Mouse (Mus musculus): ENCODE results near the gene Rgs3. TPM values are rescaled to one million over a fixed set of nuclear protein-coding genes. Genes with fewer than 3 reads are reported as not detected.
A peak's percentile ranks its signal among the peaks of the same experiment; 100 is the strongest.

Rgs3 gene
- polyA plus RNA-seq, 1 experiment from 2014 or later, result 6.6 TPM

GRCm38 (mm10) chr4:62560963-62561629 lies 1.4 kb downstream of the Rgs3 start:
- no peaks in the 10 kb centered on the region for H3K4me1 ChIP-seq (ENCODE audit: insufficient read depth)
- no peaks in the 10 kb centered on the region for H3K36me3 ChIP-seq (replicated peaks; ENCODE audit: insufficient read depth, low read length)
- H3K4me2 ChIP-seq (ENCODE audit: low read depth, low read length), result no peak overlapping the region
- ATAC-seq (peak; percentile 41; the same call in 1 of the 2 replicates), DNase-seq (peak; percentile 67)
- peak; percentile 89 for TF ChIP-seq CTCF (IDR thresholded peaks at IDR 0.05; ENCODE audit: low read depth)
- TF ChIP-seq EP300 (IDR thresholded peaks at IDR 0.05; ENCODE audit: low read depth), result no peak
- H3K27me3 ChIP-seq (ENCODE audit: insufficient read depth, low read length), result no peaks in the 10 kb centered on the region
- WGBS (ENCODE audit: insufficient replicate concordance), result 23% methylated on average over 4 of the region's 4 CpGs
- H3K9ac ChIP-seq (replicated peaks), result no peak overlapping the region
- no peak overlapping the region for H3K4me3 ChIP-seq (ENCODE audit: low read depth, low read length)
- H3K9me3 ChIP-seq (ENCODE audit: low read length), result no peaks in the 10 kb centered on the region
- no peak overlapping the region for H3K27ac ChIP-seq (ENCODE audit: low read depth)

- Histone ChIP-seq H3K27me3 (ENCODE audit: insufficient read depth, low read length) (no peaks in the 10 kb centered on the region), H3K36me3 (replicated peaks; ENCODE audit: insufficient read depth, low read length) (no peaks in the 10 kb centered on the region), H3K4me3 (ENCODE audit: low read depth, low read length) (no peak overlapping the region), H3K27ac (ENCODE audit: low read depth) (no peak overlapping the region), H3K4me2 (ENCODE audit: low read depth, low read length) (no peak overlapping the region), H3K9ac (replicated peaks) (no peak overlapping the region), H3K4me1 (ENCODE audit: insufficient read depth) (no peaks in the 10 kb centered on the region), H3K9me3 (ENCODE audit: low read length) (no peaks in the 10 kb centered on the region)
- 46% methylated on average over 3 of the region's 3 CpGs for WGBS (ENCODE audit: insufficient replicate concordance)
- no peak for DNase-seq
- ATAC-seq, result no peak
- TF ChIP-seq EP300 (IDR thresholded peaks at IDR 0.05; ENCODE audit: low read depth), result no peak
- no peak for TF ChIP-seq CTCF (IDR thresholded peaks at IDR 0.05; ENCODE audit: low read depth)
Measured at GRCm38 (mm10) chr4:62561630-62562001, 2.0 kb downstream of the Rgs3 start.

- Histone ChIP-seq H3K36me3 (replicated peaks; ENCODE audit: insufficient read depth, low read length) (no peaks in the 10 kb centered on the region), H3K9ac (replicated peaks) (no peak overlapping the region), H3K27me3 (ENCODE audit: insufficient read depth, low read length) (no peaks in the 10 kb centered on the region), H3K4me1 (ENCODE audit: insufficient read depth) (no peaks in the 10 kb centered on the region), H3K9me3 (ENCODE audit: low read length) (no peaks in the 10 kb centered on the region), H3K4me3 (ENCODE audit: low read depth, low read length) (no peak overlapping the region), H3K4me2 (ENCODE audit: low read depth, low read length) (no peak overlapping the region), H3K27ac (ENCODE audit: low read depth) (no peak overlapping the region)
- TF ChIP-seq EP300 (IDR thresholded peaks at IDR 0.05; ENCODE audit: low read depth) (no peak), CTCF (IDR thresholded peaks at IDR 0.05; ENCODE audit: low read depth) (no peak)
- 42% methylated on average over 4 of the region's 4 CpGs for WGBS (ENCODE audit: insufficient replicate concordance)
- ATAC-seq, result no peak
- DNase-seq, result no peak
Measured at GRCm38 (mm10) chr4:62562006-62562405, 2.4 kb downstream of the Rgs3 start.

- 60% methylated on average over 4 of the region's 4 CpGs for WGBS (ENCODE audit: insufficient replicate concordance)
- DNase-seq, result no peak
Measured at GRCm38 (mm10) chr4:62566530-62566929, 6.9 kb downstream of the Rgs3 start.

DNA sequence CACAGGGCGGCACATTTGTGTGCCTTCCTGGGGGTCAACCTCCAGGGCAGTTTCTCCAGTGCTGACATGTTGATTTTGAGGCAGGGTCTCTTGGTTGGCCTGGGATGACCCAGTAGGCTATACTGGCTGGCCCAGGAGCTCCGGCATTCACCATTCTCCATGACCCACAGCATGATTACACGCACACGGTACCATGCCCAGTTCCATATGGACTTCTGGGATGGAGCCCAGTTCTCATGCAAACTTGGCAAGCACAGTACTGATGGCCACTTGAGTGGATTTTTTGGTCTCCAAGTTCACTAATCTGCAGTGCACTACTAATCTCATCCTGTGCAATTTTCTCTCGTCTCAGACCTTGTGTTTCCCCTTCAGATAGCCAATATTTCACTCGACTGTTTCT lies 8.0 kb downstream of the Rgs3 start:
- ATAC-seq, result no peak
- no peak overlapping the region for H3K9ac ChIP-seq (replicated peaks)
- H3K4me3 ChIP-seq (ENCODE audit: low read depth, low read length), result no peak overlapping the region
- WGBS (ENCODE audit: insufficient replicate concordance), result 81% methylated on average over 6 of the region's 6 CpGs
- no peaks in the 10 kb centered on the region for H3K36me3 ChIP-seq (replicated peaks; ENCODE audit: insufficient read depth, low read length)
- DNase-seq, result no peak
- H3K4me2 ChIP-seq (ENCODE audit: low read depth, low read length), result no peak overlapping the region
- no peaks in the 10 kb centered on the region for H3K27me3 ChIP-seq (ENCODE audit: insufficient read depth, low read length)
- no peak overlapping the region for H3K27ac ChIP-seq (ENCODE audit: low read depth)
- TF ChIP-seq EP300 (IDR thresholded peaks at IDR 0.05; ENCODE audit: low read depth) (no peak), CTCF (IDR thresholded peaks at IDR 0.05; ENCODE audit: low read depth) (no peak)
- no peaks in the 10 kb centered on the region for H3K4me1 ChIP-seq (ENCODE audit: insufficient read depth)
- H3K9me3 ChIP-seq (ENCODE audit: low read length), result no peaks in the 10 kb centered on the region

More at GRCm38 (mm10) chr4:62566530-62566929, 6.9 kb downstream of the Rgs3 start:
- ATAC-seq, result no peak
- Histone ChIP-seq H3K4me3 (ENCODE audit: low read depth, low read length) (no peak overlapping the region), H3K9ac (replicated peaks) (no peak overlapping the region), H3K4me2 (ENCODE audit: low read depth, low read length) (no peak overlapping the region), H3K9me3 (ENCODE audit: low read length) (no peaks in the 10 kb centered on the region), H3K36me3 (replicated peaks; ENCODE audit: insufficient read depth, low read length) (no peaks in the 10 kb centered on the region), H3K27ac (ENCODE audit: low read depth) (no peak overlapping the region), H3K4me1 (ENCODE audit: insufficient read depth) (no peaks in the 10 kb centered on the region), H3K27me3 (ENCODE audit: insufficient read depth, low read length) (no peaks in the 10 kb centered on the region)
- TF ChIP-seq EP300 (IDR thresholded peaks at IDR 0.05; ENCODE audit: low read depth), result no peak
- no peak for TF ChIP-seq CTCF (IDR thresholded peaks at IDR 0.05; ENCODE audit: low read depth)

DNA sequence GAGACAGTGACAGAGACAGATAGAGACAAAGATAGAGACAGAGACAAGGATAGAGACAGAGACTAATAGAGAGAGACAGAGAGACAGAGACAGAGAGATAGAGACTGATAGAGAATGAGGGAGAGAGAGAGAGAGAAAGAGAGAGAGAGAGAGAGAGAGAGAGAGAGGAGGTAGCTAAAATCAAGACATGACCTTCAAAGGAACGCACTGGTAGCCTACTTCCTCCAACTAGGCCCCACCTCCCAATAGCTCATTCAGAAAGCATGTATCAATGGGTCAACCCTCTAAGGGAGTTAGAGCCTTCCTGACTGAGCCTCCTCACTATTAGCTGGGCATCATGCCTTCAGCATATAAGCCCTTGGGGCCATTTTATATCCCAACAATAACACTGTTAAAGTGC lies 8.7 kb downstream of the Rgs3 start:
- DNase-seq, result no peak
- no peak overlapping the region for H3K27ac ChIP-seq (ENCODE audit: low read depth)
- H3K27me3 ChIP-seq (ENCODE audit: insufficient read depth, low read length), result no peaks in the 10 kb centered on the region
- no peak overlapping the region for H3K4me3 ChIP-seq (ENCODE audit: low read depth, low read length)
- H3K9me3 ChIP-seq (ENCODE audit: low read length), result no peaks in the 10 kb centered on the region
- ATAC-seq, result no peak
- H3K9ac ChIP-seq (replicated peaks), result no peak overlapping the region
- no peak for TF ChIP-seq EP300 (IDR thresholded peaks at IDR 0.05; ENCODE audit: low read depth)
- no peak for TF ChIP-seq CTCF (IDR thresholded peaks at IDR 0.05; ENCODE audit: low read depth)
- no peaks in the 10 kb centered on the region for H3K36me3 ChIP-seq (replicated peaks; ENCODE audit: insufficient read depth, low read length)
- no peaks in the 10 kb centered on the region for H3K4me1 ChIP-seq (ENCODE audit: insufficient read depth)
- H3K4me2 ChIP-seq (ENCODE audit: low read depth, low read length), result no peak overlapping the region
- WGBS (ENCODE audit: insufficient replicate concordance), result 58% methylated on average over 1 of the region's 1 CpGs

Data from liver, postnatal 0 days (tissue).